Mouse (Mus musculus) hindbrain, postnatal 0 days (tissue): ENCODE results near the gene Gmcl1. TPM values are rescaled to one million over a fixed set of nuclear protein-coding genes. Genes with fewer than 3 reads are reported as not detected.

Source experiments
- ATAC-seq: fragments of 200-750 bp; cut with Nextera tagmentation; 2 replicates; pipeline ENCODE4 v1.8.0; 2017; ENCODE audit warnings: mild to moderate bottlenecking, moderate TSS enrichment, moderate library complexity
- DNase-seq: peaks from one replicate; pipeline ENCODE4 v3.0.0-alpha.2; 2015; ENCODE audit warnings: low spot score
- H3K27ac ChIP-seq: fragments of 300-500 bp; sonication (generic); 2 replicates; pipeline ENCODE4 v1.5.1; 2014; ENCODE audit warnings: mild to moderate bottlenecking
- H3K27me3 ChIP-seq: fragments of 300-500 bp; sonication (generic); 2 replicates; pipeline ENCODE4 v1.6.1; 2014; ENCODE audit warnings: low read length, mixed read lengths; ENCODE audit not compliant: insufficient read depth
- H3K36me3 ChIP-seq: fragments of 300-500 bp; sonication (generic); 2 replicates; pipeline ENCODE4 v1.6.1; 2014; ENCODE audit warnings: low read length, mixed read lengths; ENCODE audit not compliant: insufficient read depth
- H3K4me1 ChIP-seq: fragments of 300-500 bp; sonication (generic); 2 replicates; pipeline ENCODE4 v1.6.1; 2014; ENCODE audit warnings: antibody characterized with exemption, low read length, mixed read lengths; ENCODE audit not compliant: insufficient read depth
- H3K4me2 ChIP-seq: fragments of 300-500 bp; sonication (generic); 2 replicates; pipeline ENCODE4 v1.6.1; 2014; ENCODE audit warnings: low read depth, mild to moderate bottlenecking, low read length, moderate library complexity, mixed read lengths
- H3K4me3 ChIP-seq: fragments of 300-500 bp; sonication (generic); 2 replicates; pipeline ENCODE4 v1.5.1; 2014; ENCODE audit warnings: low read length
- H3K9ac ChIP-seq: fragments of 300-500 bp; sonication (generic); replicated peaks from 2 replicates; pipeline ENCODE4 v1.6.1; 2014; ENCODE audit warnings: mild to moderate bottlenecking, low read length, moderate library complexity, mixed read lengths
- H3K9me3 ChIP-seq: fragments of 300-500 bp; sonication (generic); 2 replicates; pipeline ENCODE4 v1.6.1; 2016; ENCODE audit warnings: low read length, mixed read lengths
- CTCF ChIP-seq: IDR thresholded peaks from 2 replicates; pipeline ENCODE4 v1.5.1; 2016; ENCODE audit warnings: antibody characterized with exemption, control low read depth, low read depth
- WGBS: fragments of 180-500 bp; shearing (Covaris S2); extraction: QIAGEN DNeasy Blood & Tissue Kit; methylation state at CpG from one replicate; pipeline ENCODE4 v1.1.7; 2014; 5-methylcytosine and 5-hydroxymethylcytosine counted together
- polyA plus RNA-seq: library from polyadenylated mRNA; unstranded; fragments of >200 nt; fragmentation: Nextera tagmentation; extraction: Ambion mirVana; gene quantifications from 2 replicates; pipeline ENCODE4 v1.2.1, GENCODE M21; 2015
- total RNA-seq: library from RNA; depleted of rRNA; stranded (reverse); fragments of >200 nt; gene quantifications from 2 replicates; pipeline ENCODE4 v1.2.3, GENCODE M21; 2014

Gmcl1 gene
- total and polyA plus RNA-seq, 2 experiments from 2014 or later = 15.9 to 25.8 TPM

DNA sequence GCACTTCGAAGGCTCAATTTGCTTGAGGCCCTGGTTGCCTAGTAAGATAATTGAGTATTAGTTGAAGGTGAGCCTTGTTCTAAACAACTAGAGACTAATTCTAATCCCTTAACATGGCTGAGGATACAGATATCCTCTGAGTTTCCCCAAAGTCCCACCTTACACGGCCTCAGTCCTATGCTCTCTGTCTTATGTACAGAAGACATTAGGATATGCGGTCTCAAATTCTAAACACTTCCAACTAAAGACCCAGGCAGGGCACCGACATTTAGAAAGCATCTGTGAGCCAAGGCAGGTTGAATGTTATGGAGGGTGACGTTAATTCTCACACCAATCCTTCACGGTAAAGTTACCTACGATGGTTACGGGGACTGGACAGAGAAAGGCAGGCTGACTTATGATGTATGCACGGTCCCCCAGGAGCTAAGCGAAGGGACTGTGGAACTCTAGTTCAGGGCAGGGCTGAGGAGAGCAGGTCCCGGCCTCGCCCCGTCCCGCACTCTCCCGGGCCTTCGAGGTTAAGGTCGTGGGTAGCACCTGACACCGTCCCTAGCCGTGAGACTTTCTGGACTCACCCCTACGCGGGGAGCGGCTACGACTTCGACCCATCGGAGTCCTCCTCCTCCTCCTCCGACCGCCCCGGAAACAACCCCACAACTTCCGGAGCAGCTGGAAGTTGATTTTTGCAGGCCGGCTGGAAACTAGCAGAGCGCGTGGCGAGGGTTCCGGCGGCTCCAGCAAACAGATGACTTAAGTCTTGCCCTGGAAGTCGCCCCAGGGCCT, 49.1 kb downstream of the Gmcl1 start, which contains the start of gene Snrnp27:
Gene Snrnp27 (minus strand): TSS at position 651 of the 783 bp plus-strand sequence.
- peak within 1 kb of the TSS; percentile 75 for H3K4me3 ChIP-seq
- ATAC-seq = peak; percentile 93

DNA sequence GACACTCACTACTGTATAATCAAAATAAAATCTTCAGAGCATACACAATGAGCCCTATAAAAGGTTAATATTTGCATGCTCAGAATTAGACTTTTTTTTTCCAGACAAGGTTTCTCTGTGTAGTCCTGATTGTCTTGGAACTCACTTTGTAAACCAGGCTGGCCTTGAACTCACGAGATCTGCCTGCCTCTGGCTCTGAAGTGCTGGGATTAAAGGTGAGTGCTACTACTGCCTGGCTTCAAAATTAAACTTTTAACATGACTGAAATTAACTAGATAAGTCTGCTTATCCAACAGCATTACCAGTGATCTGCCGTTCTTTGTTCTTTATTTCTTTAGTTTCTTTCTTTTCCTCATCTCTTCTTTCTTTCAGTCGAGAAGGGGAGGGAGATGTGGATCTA, 51.9 kb downstream of the Gmcl1 start:
- Histone ChIP-seq H3K27ac (no peak overlapping the region), H3K4me1 (no peaks in the 10 kb centered on the region), H3K27me3 (no peaks in the 10 kb centered on the region), H3K4me2 (no peak overlapping the region), H3K36me3 (peaks cover 38% of the 10 kb centered on the region), H3K4me3 (no peak overlapping the region), H3K9ac (no peak overlapping the region), H3K9me3 (no peaks in the 10 kb centered on the region)
- WGBS = 92% methylated on average over 3 of the region's 3 CpGs
- no peak for TF ChIP-seq CTCF
- ATAC-seq (no peak), DNase-seq (no peak)

More for the DNA sequence above, 49.1 kb downstream of the Gmcl1 start, which contains the start of gene Snrnp27:
- H3K27ac ChIP-seq = peak within 1 kb of the TSS; percentile 45
- no peak for TF ChIP-seq CTCF
- H3K9me3 ChIP-seq = no peaks in the 10 kb centered on the region
- no peaks in the 10 kb centered on the region for H3K4me1 ChIP-seq
- 3% methylated on average over 36 of the region's 36 CpGs for WGBS
- no peaks in the 10 kb centered on the region for H3K27me3 ChIP-seq
- peak within 1 kb of the TSS; percentile 75 for H3K4me2 ChIP-seq
- peaks cover 27% of the 10 kb centered on the region for H3K36me3 ChIP-seq
- peak; percentile 94 for DNase-seq
- H3K9ac ChIP-seq = peak within 1 kb of the TSS; percentile 77

GRCm38 (mm10) chr6:86678341-86678740, 54.8 kb downstream of the Gmcl1 start:
- Histone ChIP-seq H3K4me3 (no peak overlapping the region), H3K36me3 (peaks cover 66% of the 10 kb centered on the region), H3K4me2 (no peak overlapping the region), H3K27ac (no peak overlapping the region), H3K27me3 (no peaks in the 10 kb centered on the region), H3K9me3 (no peaks in the 10 kb centered on the region), H3K4me1 (no peaks in the 10 kb centered on the region), H3K9ac (no peak overlapping the region)
- no peak for DNase-seq
- no peak for TF ChIP-seq CTCF
- 78% methylated on average over 6 of the region's 6 CpGs for WGBS
- no peak for ATAC-seq

GRCm38 (mm10) chr6:86670873-86671272, 62.3 kb downstream of the Gmcl1 start:
- H3K9ac ChIP-seq = no peak overlapping the region
- H3K27ac ChIP-seq = no peak overlapping the region

GRCm38 (mm10) chr6:86669240-86669727, 63.9 kb downstream of the Gmcl1 start:
- WGBS = under 1% methylated on average over 33 of the region's 37 CpGs
- Histone ChIP-seq H3K27ac (peak overlapping the region; percentile 62), H3K9ac (peak overlapping the region; percentile 91; the same call in 1 of the 2 replicates), H3K4me1 (peaks cover 5% of the 10 kb centered on the region; the same call in 1 of the 2 replicates), H3K27me3 (no peaks in the 10 kb centered on the region), H3K9me3 (no peaks in the 10 kb centered on the region), H3K4me3 (peak overlapping the region; percentile 95), H3K4me2 (peak overlapping the region; percentile 79), H3K36me3 (peaks cover 13% of the 10 kb centered on the region; the same call in 1 of the 2 replicates)
- peak; percentile 100 for ATAC-seq
- DNase-seq = peak; percentile 100
- TF ChIP-seq CTCF = no peak

More at GRCm38 (mm10) chr6:86670873-86671272, 62.3 kb downstream of the Gmcl1 start:
- WGBS = 18% methylated on average over 2 of the region's 2 CpGs
- Histone ChIP-seq H3K4me3 (no peak overlapping the region), H3K9me3 (no peaks in the 10 kb centered on the region), H3K36me3 (peaks cover 29% of the 10 kb centered on the region), H3K4me2 (no peak overlapping the region), H3K27me3 (no peaks in the 10 kb centered on the region), H3K4me1 (peaks cover 5% of the 10 kb centered on the region; the same call in 1 of the 2 replicates)
- peak; percentile 93 for DNase-seq
- no peak for ATAC-seq
- TF ChIP-seq CTCF = peak; percentile 97

DNA sequence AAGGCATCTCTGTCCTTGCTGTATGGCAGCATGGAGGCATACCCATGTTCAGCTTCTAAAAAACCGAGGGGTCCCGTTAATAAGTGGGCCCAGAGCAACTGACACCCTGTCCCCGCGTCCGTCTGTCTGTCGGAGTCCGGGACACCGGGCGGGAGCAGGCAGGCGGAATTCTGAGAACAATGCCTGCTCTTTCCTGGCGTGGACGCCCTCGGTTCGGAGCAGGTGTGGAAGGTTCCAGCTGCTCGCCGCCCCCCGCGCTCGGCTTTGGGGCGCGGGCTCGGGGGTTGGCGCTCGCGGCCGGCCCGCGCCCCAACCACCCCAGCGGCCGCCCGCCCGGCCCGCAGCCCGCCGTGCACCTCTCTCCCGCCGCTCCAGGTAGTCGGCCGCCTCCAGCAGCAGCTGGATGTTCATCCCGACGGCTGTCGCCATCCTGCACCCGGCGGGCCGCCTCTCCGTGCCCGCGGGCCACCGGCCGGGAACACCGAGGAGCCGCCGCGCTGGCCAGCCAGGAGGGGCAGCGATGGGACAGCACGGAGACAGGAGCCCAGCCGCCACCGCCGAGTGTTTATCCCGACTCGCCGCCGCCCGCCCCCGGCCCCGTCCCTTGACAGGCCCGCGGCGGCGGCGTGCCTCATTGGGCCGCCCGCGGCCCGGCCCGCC, 64.5 kb downstream of the Gmcl1 start, which contains the start of gene Mxd1:
Gene Mxd1 (minus strand): TSS at position 582 of the 660 bp plus-strand sequence.
- TF ChIP-seq CTCF = no peak
- Histone ChIP-seq H3K9ac (peak within 1 kb of the TSS; percentile 91), H3K27ac (peak within 1 kb of the TSS; percentile 75), H3K4me2 (peak within 1 kb of the TSS; percentile 79), H3K4me1 (peaks cover 5% of the 10 kb centered on the region; the same call in 1 of the 2 replicates), H3K4me3 (peak within 1 kb of the TSS; percentile 95), H3K27me3 (no peaks in the 10 kb centered on the region), H3K36me3 (peaks cover 9% of the 10 kb centered on the region; the same call in 1 of the 2 replicates), H3K9me3 (no peaks in the 10 kb centered on the region)
- ATAC-seq (no peak), DNase-seq (peak; percentile 7)
- WGBS = 1% methylated on average over 56 of the region's 76 CpGs
